Mouse (Mus musculus) forebrain, embryonic 11.5 days (tissue): ENCODE measurements around the gene Gm5089. TPM values are rescaled to one million over a fixed set of nuclear protein-coding genes. Genes with fewer than 3 reads are reported as not detected.
"Not testable (repeated sequence)": the region's sequence is repeated elsewhere in the genome, so short reads cannot be mapped to it uniquely, and the experiment has no call there.

Experiments used
- ATAC-seq: fragments of 200-750 bp; cut with Nextera tagmentation; replicated peaks from 2 replicates; pipeline ENCODE4 v1.8.0; 2017; ENCODE audit warnings: moderate TSS enrichment; ENCODE audit not compliant: low FRiP score
- DNase-seq: peaks from one replicate; pipeline ENCODE4 v3.0.0-alpha.2; 2017; ENCODE audit warnings: low spot score
- H3K27ac ChIP-seq: fragments of 300-500 bp; sonication (generic); 2 replicates; pipeline ENCODE4 v1.5.1; 2014; ENCODE audit warnings: low read depth, low read length
- H3K27me3 ChIP-seq: fragments of 300-500 bp; sonication (generic); 2 replicates; pipeline ENCODE4 v1.6.1; 2014; ENCODE audit warnings: mild to moderate bottlenecking, low read length, mixed read lengths; ENCODE audit not compliant: control insufficient read depth, insufficient read depth
- H3K36me3 ChIP-seq: fragments of 300-500 bp; sonication (generic); 2 replicates; pipeline ENCODE4 v1.6.1; 2014; ENCODE audit warnings: mild to moderate bottlenecking, low read length, moderate library complexity, mixed read lengths; ENCODE audit not compliant: control insufficient read depth, insufficient read depth
- H3K4me1 ChIP-seq: fragments of 300-500 bp; sonication (generic); replicated peaks from 2 replicates; pipeline ENCODE4 v1.6.1; 2014; ENCODE audit warnings: low read length, mixed read lengths; ENCODE audit not compliant: control insufficient read depth, insufficient read depth
- H3K4me2 ChIP-seq: fragments of 300-500 bp; sonication (generic); 2 replicates; pipeline ENCODE4 v1.6.1; 2014; ENCODE audit warnings: low read depth, mild to moderate bottlenecking, low read length, moderate library complexity, mixed read lengths; ENCODE audit not compliant: severe bottlenecking
- H3K4me3 ChIP-seq: fragments of 300-500 bp; sonication (generic); 2 replicates; pipeline ENCODE4 v1.5.1; 2014; ENCODE audit warnings: low read depth, low read length
- H3K9ac ChIP-seq: fragments of 300-500 bp; sonication (generic); 2 replicates; pipeline ENCODE4 v1.6.1; 2014; ENCODE audit warnings: low read length
- H3K9me3 ChIP-seq: fragments of 300-500 bp; sonication (generic); 2 replicates; pipeline ENCODE4 v1.6.1; 2016; ENCODE audit warnings: low read length, mixed read lengths; ENCODE audit not compliant: control insufficient read depth
- WGBS: fragments of 180-500 bp; shearing (Covaris S2); extraction: QIAGEN DNeasy Blood & Tissue Kit; methylation state at CpG from one replicate; pipeline ENCODE4 v1.1.7; 2014; 5-methylcytosine and 5-hydroxymethylcytosine counted together
- polyA plus RNA-seq: library from polyadenylated mRNA; unstranded; fragments of >200 nt; fragmentation: Nextera tagmentation; extraction: Ambion mirVana; gene quantifications from 2 replicates; pipeline ENCODE4 v1.2.1, GENCODE M21; 2014

Gene Gm5089
- polyA plus RNA-seq, 1 experiment from 2014 or later, result 2.4 TPM

DNA sequence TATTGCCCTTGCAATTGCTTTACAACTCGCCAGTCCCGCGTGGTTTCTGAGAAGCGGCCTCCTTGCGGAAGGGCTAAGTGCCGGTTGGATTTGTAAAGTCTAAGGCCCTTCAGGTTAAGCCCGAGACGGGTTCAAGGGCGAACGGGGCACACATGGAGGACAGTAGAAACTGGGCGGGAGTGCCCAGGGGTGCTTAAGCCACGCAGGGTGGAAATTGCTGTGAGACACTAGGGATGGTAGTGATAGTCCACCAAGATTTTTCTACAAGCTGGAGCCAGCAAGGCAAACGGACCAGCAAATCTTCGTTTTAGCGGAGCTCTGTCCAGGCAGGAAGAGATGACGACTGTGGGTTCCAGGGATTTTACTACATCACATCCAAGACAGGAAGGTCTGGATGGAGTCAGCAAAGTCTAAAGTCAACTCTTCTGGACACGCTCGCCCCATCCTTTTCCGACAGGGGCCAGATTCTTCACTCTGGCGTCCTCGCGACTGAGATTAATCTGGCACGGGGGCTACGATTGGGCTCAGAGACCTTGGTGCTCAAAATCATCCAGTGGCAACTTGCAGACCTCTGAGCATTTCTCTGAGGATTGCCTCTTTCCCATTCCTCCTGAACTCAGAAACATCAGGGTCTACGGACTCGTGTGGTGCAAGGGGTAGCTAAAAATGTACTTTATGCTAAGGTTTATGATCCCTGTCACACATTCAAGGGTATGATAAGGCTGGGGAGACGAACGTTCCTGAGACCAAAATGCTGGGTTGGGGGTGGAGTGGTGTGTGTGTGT, 18.2 kb upstream of the Gm5089 start:
- Histone ChIP-seq H3K27me3 (peaks cover 16% of the 10 kb centered on the region), H3K9ac (peak overlapping the region; percentile 66), H3K27ac (peak overlapping the region; percentile 84), H3K4me2 (peak overlapping the region; percentile 55), H3K4me3 (peak overlapping the region; percentile 24), H3K4me1 (peaks cover 14% of the 10 kb centered on the region; the same call in 1 of the 2 replicates), H3K9me3 (no peaks in the 10 kb centered on the region), H3K36me3 (no peaks in the 10 kb centered on the region)
- no peak for ATAC-seq
- WGBS, result 3% methylated on average over 28 of the region's 28 CpGs
- DNase-seq, result peak; percentile 76

DNA sequence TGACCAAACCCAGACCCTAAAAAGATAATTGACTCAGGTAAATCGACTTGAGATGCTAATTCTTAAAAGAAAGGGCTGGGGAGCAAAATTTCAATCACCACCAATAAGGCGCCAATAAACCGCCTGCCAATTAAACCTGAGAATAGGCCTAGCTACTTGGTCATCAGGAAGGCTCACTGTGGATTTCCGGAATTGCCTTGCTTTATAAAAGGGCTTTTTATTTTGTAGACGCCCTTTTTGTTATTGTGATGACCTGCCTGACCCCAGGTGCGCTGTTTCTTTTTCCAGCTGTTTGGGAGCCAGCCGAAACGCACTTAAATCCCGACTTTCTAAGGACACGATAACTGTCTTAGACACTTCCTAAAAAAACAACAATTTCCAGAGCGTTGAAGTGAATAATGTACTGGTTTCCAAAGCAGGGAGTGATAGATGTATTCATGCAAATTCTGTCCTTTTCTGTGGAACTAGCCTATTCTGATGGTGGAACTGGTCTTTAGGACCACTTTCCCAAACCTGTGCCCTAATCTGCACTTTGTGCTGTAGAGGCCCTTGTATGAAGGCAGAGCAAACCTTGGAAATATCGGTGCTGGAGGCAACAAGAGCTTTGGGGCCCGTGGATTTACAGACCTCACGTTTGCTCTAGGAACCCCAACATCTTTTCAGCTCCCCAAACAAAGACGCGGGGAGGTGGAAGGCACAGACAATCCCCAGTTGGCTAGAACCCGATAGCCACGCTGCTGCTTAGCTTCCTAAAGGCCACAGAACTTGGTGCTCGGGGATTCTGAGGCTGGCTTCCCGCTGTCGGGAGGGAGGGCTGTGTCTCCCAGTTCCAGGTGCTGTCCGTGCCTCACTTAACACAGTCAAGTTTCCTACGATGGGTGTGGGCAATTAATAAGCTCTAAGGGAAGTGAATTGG, 17.3 kb upstream of the Gm5089 start:
- Histone ChIP-seq H3K4me3 (peak overlapping the region; percentile 24), H3K36me3 (no peaks in the 10 kb centered on the region), H3K27me3 (peaks cover 16% of the 10 kb centered on the region), H3K4me2 (peak overlapping the region; percentile 55), H3K9me3 (no peaks in the 10 kb centered on the region), H3K9ac (peak overlapping the region; percentile 66), H3K4me1 (peaks cover 12% of the 10 kb centered on the region; the same call in 1 of the 2 replicates), H3K27ac (peak overlapping the region; percentile 84)
- 4% methylated on average over 23 of the region's 23 CpGs for WGBS
- DNase-seq, result peak; percentile 77
- no peak for ATAC-seq

DNA sequence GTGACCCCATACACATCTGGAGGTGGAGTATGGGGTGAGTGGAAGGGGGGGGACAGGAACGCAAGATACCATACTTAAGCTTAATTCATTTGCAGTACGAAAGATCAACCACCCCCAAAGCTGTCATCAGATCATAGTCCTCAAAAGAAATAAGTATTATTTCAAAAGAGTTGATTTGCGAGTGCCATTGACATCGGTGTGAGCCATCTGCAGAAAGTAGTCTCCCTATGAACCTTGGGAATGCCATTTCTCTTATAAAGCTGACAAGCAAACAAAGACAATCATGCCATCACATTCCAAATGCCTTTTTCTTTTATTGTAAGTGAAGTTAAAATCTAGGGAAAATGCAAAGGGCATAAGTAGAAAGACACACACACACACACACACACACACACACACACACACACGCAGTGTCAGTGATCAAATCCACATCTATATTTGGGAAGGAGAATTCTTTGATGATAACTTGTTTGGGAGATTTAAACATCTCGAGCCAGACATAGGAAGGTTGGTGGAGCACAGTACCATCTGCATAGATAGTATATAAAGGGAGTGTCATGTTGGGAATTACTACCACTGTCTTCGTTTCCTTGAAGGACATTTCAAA, 15.9 kb upstream of the Gm5089 start:
- no peak overlapping the region for H3K27ac ChIP-seq
- peaks cover 15% of the 10 kb centered on the region; the same call in 1 of the 2 replicates for H3K4me1 ChIP-seq
- ATAC-seq (no peak), DNase-seq (no peak)
- WGBS, result 54% methylated on average over 7 of the region's 7 CpGs
- H3K9ac ChIP-seq, result no peak overlapping the region
- H3K27me3 ChIP-seq, result peaks cover 17% of the 10 kb centered on the region
- no peaks in the 10 kb centered on the region for H3K9me3 ChIP-seq
- H3K36me3 ChIP-seq, result no peaks in the 10 kb centered on the region
- no peak overlapping the region for H3K4me3 ChIP-seq
- peak overlapping the region; percentile 75; the same call in 1 of the 2 replicates for H3K4me2 ChIP-seq

DNA sequence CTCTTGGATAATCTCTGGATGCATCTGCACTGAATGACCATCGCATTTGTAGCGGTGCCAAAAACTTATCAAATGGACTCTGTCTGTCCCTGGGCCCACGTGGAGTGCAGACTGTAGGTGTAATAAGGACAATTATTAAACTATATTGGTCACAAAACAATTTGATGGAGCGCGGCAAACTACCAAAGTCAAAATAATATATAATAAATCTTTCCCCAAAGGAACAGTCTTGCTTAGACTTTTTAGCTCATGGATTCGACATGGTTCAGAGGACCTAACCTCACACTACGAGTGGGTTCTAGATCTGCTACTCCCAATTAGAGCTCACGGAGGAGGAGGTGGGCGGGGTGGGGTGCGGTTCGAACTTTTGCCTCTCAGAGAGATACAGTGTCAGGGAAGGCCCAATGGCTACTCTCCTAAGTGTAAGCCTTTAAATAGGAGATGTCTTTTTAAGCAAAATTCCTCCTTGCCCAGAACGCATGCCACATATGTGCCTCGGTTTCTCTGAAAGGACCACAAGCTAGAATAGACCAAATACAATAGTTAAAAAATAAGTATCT, 15.1 kb upstream of the Gm5089 start:
- H3K9ac ChIP-seq, result peak overlapping the region; percentile 57
- WGBS, result 23% methylated on average over 13 of the region's 13 CpGs
- peak overlapping the region; percentile 75 for H3K4me2 ChIP-seq
- H3K36me3 ChIP-seq, result no peaks in the 10 kb centered on the region
- ATAC-seq, result no peak
- H3K27me3 ChIP-seq, result peaks cover 18% of the 10 kb centered on the region
- H3K9me3 ChIP-seq, result no peaks in the 10 kb centered on the region
- peak; percentile 63 for DNase-seq
- peaks cover 13% of the 10 kb centered on the region; the same call in 1 of the 2 replicates for H3K4me1 ChIP-seq
- H3K4me3 ChIP-seq, result peak overlapping the region; percentile 80
- peak overlapping the region; percentile 99 for H3K27ac ChIP-seq

DNA sequence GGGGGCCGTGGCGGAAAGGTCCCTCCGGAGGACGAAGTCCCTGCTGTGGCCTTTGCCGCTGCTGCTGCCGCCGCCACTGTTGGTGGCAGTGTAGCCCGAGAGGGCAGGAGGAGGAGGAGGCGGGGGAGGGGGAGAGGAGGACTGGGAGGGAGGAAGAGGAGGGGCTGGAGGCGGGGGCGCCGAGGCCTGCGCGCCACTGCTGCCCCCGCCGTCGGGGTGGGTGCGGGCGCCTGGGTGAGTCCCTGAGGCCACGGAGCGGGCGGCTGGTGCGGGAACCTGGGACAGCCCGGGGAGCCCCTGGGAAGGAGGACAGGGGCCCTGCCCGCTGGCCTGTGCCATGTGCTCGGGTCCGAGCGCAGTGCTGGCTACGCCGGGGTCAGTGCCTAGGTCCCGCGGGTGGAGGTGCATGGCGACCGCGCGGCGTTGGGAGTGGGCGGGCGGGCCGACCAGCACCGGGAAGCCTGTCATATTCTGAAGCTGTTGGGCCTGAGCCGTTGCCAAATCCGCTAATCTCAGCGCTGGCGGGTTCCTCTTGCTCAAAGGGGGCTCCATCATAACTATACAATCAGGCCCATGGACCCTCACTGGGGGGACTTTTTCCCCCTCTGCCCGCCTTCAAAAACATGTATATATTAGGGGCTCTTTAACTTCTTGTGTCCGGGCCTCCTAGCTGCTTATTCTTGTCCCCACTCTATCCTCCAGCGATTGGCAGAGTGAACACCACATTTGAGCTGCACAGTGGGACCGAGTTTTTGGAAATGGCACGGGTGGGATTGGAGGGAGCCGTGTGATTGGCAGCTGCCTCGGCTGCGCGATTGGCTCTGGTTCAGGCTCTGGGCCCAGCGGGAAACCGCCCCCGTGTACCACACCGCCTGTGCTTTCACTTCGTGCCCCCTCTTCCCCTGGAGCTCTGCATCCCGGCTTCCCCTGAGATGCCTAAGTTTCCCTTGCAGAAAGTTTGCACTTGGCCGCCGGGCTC, 14.1 kb upstream of the Gm5089 start, which contains the start of gene Zic5:
Zic5 (minus strand) TSS at position 915 of the 979 bp plus-strand sequence.
- Histone ChIP-seq H3K4me1 (peaks cover 13% of the 10 kb centered on the region; the same call in 1 of the 2 replicates), H3K4me3 (peak within 1 kb of the TSS; percentile 80), H3K27me3 (peaks cover 15% of the 10 kb centered on the region), H3K9me3 (no peaks in the 10 kb centered on the region), H3K36me3 (no peaks in the 10 kb centered on the region), H3K4me2 (peak within 1 kb of the TSS; percentile 75), H3K27ac (peak within 1 kb of the TSS; percentile 99), H3K9ac (peak within 1 kb of the TSS; percentile 98)
- under 1% methylated on average over 56 of the region's 62 CpGs for WGBS
- DNase-seq (peak; percentile 94), ATAC-seq (peak; percentile 88)

GRCm38 (mm10) chr14:122464351-122464762, 13.4 kb upstream of the Gm5089 start:
- Histone ChIP-seq H3K27me3 (peaks cover 13% of the 10 kb centered on the region), H3K4me2 (peak overlapping the region; percentile 75), H3K27ac (peak overlapping the region; percentile 99), H3K4me3 (peak overlapping the region; percentile 80), H3K9me3 (no peaks in the 10 kb centered on the region), H3K4me1 (peaks cover 11% of the 10 kb centered on the region; the same call in 1 of the 2 replicates), H3K9ac (peak overlapping the region; percentile 98), H3K36me3 (no peaks in the 10 kb centered on the region)
- DNase-seq (no peak), ATAC-seq (peak; percentile 2; the same call in 1 of the 2 replicates)
- under 1% methylated on average over 45 of the region's 62 CpGs for WGBS

DNA sequence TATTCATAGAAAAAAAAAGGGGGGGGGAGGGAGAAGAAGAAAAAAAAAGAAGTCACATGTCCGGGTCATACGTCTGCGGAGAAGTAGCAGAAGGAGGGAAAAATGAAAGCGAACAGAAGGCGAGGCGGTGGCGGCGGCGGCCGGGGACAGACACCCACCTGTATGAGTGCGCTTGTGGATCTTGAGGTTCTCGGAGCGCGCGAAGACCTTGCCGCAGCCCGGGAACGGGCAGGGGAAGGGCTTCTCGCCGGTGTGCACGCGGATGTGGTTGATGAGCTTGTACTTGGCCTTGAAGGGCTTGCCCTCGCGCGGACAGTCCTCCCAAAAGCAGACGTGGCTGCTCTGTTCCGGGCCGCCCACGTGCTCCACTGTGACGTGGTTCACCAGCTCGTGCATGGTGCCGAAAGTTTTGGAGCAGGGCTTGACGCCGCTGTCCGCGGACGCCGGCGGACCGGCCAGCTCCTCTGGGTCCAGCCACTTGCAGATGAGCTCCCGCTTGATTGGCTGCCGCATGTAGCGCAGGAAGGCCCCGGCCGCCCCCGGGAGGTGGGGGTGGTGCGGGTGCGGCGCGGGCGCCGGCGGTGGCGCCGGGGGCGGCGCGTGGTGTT, 12.9 kb upstream of the Gm5089 start:
- under 1% methylated on average over 58 of the region's 58 CpGs for WGBS
- H3K9me3 ChIP-seq, H3K36me3 ChIP-seq, H3K4me1 ChIP-seq: not testable (repeated sequence)
- DNase-seq (peak; percentile 86), ATAC-seq (peak; percentile 10)
- Histone ChIP-seq H3K4me3 (peak overlapping the region; percentile 80), H3K27ac (peak overlapping the region; percentile 99), H3K4me2 (peak overlapping the region; percentile 75), H3K27me3 (peaks cover 13% of the 10 kb centered on the region), H3K9ac (peak overlapping the region; percentile 98)
